Mouse (Mus musculus) frontal cortex, postnatal 36 days (tissue): ENCODE data around the gene Zscan5b.
"Not testable (repeated sequence)": the region's sequence is repeated elsewhere in the genome, so short reads cannot be mapped to it uniquely, and the experiment has no call there.

Experiments used
- DNase-seq, 2 experiments: peaks; one replicate each; pipeline ENCODE4 v3.0.0; 2022; ENCODE audit warnings: low spot score in 2 of 2

The Zscan5b gene

GRCm38 (mm10) chr7:6244361-6245292 is 22.5 kb downstream of the Zscan5b start:
- DNase-seq = no peak

- no peak for DNase-seq
Measured at GRCm38 (mm10) chr7:6252410-6252809, 30.3 kb downstream of the Zscan5b start, which contains the start of gene Epp13. Gene Epp13 (plus strand): TSS chr7:6252710.

GRCm38 (mm10) chr7:6254451-6254850 is 32.4 kb downstream of the Zscan5b start:
- DNase-seq = no peak

- no peak for DNase-seq
Measured at GRCm38 (mm10) chr7:6257386-6257785, 35.3 kb downstream of the Zscan5b start.

- no peak for DNase-seq
Measured at GRCm38 (mm10) chr7:6258232-6259220, 36.4 kb downstream of the Zscan5b start.

- not testable (repeated sequence) for DNase-seq
Measured at GRCm38 (mm10) chr7:6260004-6260403, 37.9 kb downstream of the Zscan5b start.

GRCm38 (mm10) chr7:6262120-6262519 is 40.0 kb downstream of the Zscan5b start:
- DNase-seq = no peak

GRCm38 (mm10) chr7:6262984-6263383 is 40.9 kb downstream of the Zscan5b start:
- DNase-seq = no peak

- DNase-seq = no peak
Measured at GRCm38 (mm10) chr7:6265695-6266094, 43.6 kb downstream of the Zscan5b start.

- DNase-seq = no peak
Measured at GRCm38 (mm10) chr7:6277906-6278305, 55.8 kb downstream of the Zscan5b start.

- peak; percentile 66 to 85 for DNase-seq
Measured at GRCm38 (mm10) chr7:6282749-6283148, 60.7 kb downstream of the Zscan5b start.

- peak; percentile 84 to 87 for DNase-seq
Measured at GRCm38 (mm10) chr7:6283451-6284075, 61.5 kb downstream of the Zscan5b start.

GRCm38 (mm10) chr7:6284442-6285012 is 62.4 kb downstream of the Zscan5b start:
- DNase-seq = no peak

- no peak for DNase-seq
Measured at GRCm38 (mm10) chr7:6285366-6285765, 63.3 kb downstream of the Zscan5b start.

GRCm38 (mm10) chr7:6285842-6286705 is 64.0 kb downstream of the Zscan5b start, which contains the start of gene Zfp667:
Gene Zfp667 (plus strand): TSS chr7:6286579.
- peak; percentile 95 to 97 for DNase-seq

GRCm38 (mm10) chr7:6286921-6287531 is 64.9 kb downstream of the Zscan5b start:
- peak in 1 of 2 experiments; percentile 15 for DNase-seq
